Mouse (Mus musculus) forebrain, embryonic 10.5 days (tissue): Measurements from ENCODE around the gene Iqcg. TPM values are rescaled to one million over a fixed set of nuclear protein-coding genes. Genes with fewer than 3 reads are reported as not detected.

ENCODE experiments used
- DNase-seq: peaks from one replicate; pipeline ENCODE4 v3.0.0-alpha.2; 2017; ENCODE audit warnings: low spot score; ENCODE audit errors: extremely low spot score
- H3K27ac ChIP-seq: fragments of 300-500 bp; sonication (generic); 2 replicates; pipeline ENCODE4 v1.5.1; 2016; ENCODE audit warnings: mild to moderate bottlenecking
- H3K27me3 ChIP-seq: fragments of 300-500 bp; sonication (generic); 2 replicates; pipeline ENCODE4 v1.6.1; 2016; ENCODE audit warnings: mild to moderate bottlenecking; ENCODE audit not compliant: poor library complexity, severe bottlenecking
- H3K36me3 ChIP-seq: fragments of 300-500 bp; sonication (generic); replicated peaks from 2 replicates; pipeline ENCODE4 v1.6.1; 2016; ENCODE audit warnings: mild to moderate bottlenecking, moderate library complexity
- H3K4me1 ChIP-seq: fragments of 300-500 bp; sonication (generic); 2 replicates; pipeline ENCODE4 v1.6.1; 2016
- H3K4me3 ChIP-seq: fragments of 300-500 bp; sonication (generic); 2 replicates; pipeline ENCODE4 v1.5.1; 2016; ENCODE audit warnings: mild to moderate bottlenecking, moderate library complexity
- H3K9me3 ChIP-seq: fragments of 300-500 bp; sonication (generic); 2 replicates; pipeline ENCODE4 v1.6.1; 2016; ENCODE audit warnings: mild to moderate bottlenecking, moderate library complexity
- WGBS: fragments of 180-500 bp; shearing (Covaris S2); methylation state at CpG from one replicate; pipeline ENCODE4 v1.1.7; 2016; 5-methylcytosine and 5-hydroxymethylcytosine counted together
- polyA plus RNA-seq: library from polyadenylated mRNA; unstranded; fragments of >200 nt; fragmentation: Nextera tagmentation; extraction: Ambion mirVana; gene quantifications from 2 replicates; pipeline ENCODE4 v1.2.1, GENCODE M21; 2016

Gene Iqcg
- polyA plus RNA-seq, 1 experiment from 2014 or later: 3.9 TPM

GRCm38 (mm10) chr16:33043268-33043667 lies 12.8 kb downstream of the Iqcg start:
- no peak for DNase-seq
- no peak overlapping the region for H3K4me3 ChIP-seq
- no peak overlapping the region for H3K27ac ChIP-seq
- no peaks in the 10 kb centered on the region for H3K27me3 ChIP-seq
- whole genome bisulfite sequencing: 75% methylated on average over 2 of the region's 2 CpGs
- no peaks in the 10 kb centered on the region for H3K36me3 ChIP-seq
- H3K9me3 ChIP-seq: no peaks in the 10 kb centered on the region
- no peaks in the 10 kb centered on the region for H3K4me1 ChIP-seq

DNA sequence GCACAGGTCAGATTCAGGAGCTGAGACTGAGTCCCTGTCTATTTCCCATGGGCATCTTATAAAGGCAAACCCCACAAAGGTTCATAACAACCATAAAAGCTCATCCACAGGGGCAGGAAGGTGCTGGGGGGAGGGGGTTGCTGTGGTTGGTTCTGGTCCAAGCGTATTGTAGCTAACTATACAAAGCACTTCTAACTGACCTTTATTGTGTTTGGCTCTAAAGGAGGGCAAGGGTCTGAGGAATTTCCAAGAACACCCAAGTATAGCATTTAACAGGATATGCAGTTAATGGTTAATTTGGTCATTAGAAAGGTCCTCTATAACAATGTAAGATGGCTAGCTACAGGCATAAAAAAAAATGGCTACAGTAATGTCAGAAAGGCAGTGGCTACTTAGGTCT lies 13.3 kb downstream of the Iqcg start:
- Histone ChIP-seq H3K4me1 (no peaks in the 10 kb centered on the region), H3K27ac (no peak overlapping the region), H3K36me3 (no peaks in the 10 kb centered on the region), H3K27me3 (no peaks in the 10 kb centered on the region), H3K9me3 (no peaks in the 10 kb centered on the region), H3K4me3 (no peak overlapping the region)
- DNase-seq: no peak
- WGBS: 88% methylated on average over 1 of the region's 1 CpGs

- 89% methylated on average over 4 of the region's 4 CpGs for WGBS
- Histone ChIP-seq H3K4me1 (no peaks in the 10 kb centered on the region), H3K36me3 (no peaks in the 10 kb centered on the region)
These were observed 20.0 kb downstream of the Iqcg start for GRCm38 (mm10) chr16:33036006-33036405.

DNA sequence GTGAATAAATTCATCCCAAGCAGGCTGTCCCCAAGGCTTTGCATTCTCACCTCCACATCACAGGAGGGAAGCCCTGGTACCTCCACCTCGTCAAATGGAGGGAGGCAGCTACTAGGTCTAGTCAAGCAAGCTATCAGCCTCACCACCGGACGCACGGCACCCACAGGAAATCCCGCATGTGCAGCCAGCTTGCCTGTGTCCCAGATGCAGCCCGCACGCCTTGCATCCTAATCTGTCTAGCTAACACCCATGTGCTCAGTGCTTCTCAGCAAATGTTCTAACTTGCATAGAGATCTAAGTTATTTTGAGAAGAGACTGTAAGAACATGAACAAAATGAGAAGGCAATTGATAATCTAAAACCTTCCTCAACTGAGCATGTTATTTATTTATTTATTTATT lies 29.7 kb downstream of the Iqcg start:
- H3K4me1 ChIP-seq: no peaks in the 10 kb centered on the region
- H3K27ac ChIP-seq: no peak overlapping the region
- no peaks in the 10 kb centered on the region for H3K9me3 ChIP-seq
- DNase-seq: no peak
- no peaks in the 10 kb centered on the region for H3K36me3 ChIP-seq
- H3K4me3 ChIP-seq: no peak overlapping the region
- no peaks in the 10 kb centered on the region for H3K27me3 ChIP-seq
- 94% methylated on average over 7 of the region's 7 CpGs for WGBS

More at GRCm38 (mm10) chr16:33036006-33036405, 20.0 kb downstream of the Iqcg start:
- Histone ChIP-seq H3K9me3 (no peaks in the 10 kb centered on the region), H3K27ac (no peak overlapping the region), H3K4me3 (no peak overlapping the region), H3K27me3 (no peaks in the 10 kb centered on the region)
- DNase-seq: no peak

GRCm38 (mm10) chr16:33024456-33025104 lies 31.4 kb downstream of the Iqcg start:
- no peaks in the 10 kb centered on the region for H3K36me3 ChIP-seq
- no peaks in the 10 kb centered on the region for H3K4me1 ChIP-seq
- no peak for DNase-seq
- H3K27ac ChIP-seq: no peak overlapping the region
- H3K4me3 ChIP-seq: no peak overlapping the region
- no peaks in the 10 kb centered on the region for H3K27me3 ChIP-seq
- H3K9me3 ChIP-seq: no peaks in the 10 kb centered on the region
- WGBS: 85% methylated on average over 8 of the region's 8 CpGs

DNA sequence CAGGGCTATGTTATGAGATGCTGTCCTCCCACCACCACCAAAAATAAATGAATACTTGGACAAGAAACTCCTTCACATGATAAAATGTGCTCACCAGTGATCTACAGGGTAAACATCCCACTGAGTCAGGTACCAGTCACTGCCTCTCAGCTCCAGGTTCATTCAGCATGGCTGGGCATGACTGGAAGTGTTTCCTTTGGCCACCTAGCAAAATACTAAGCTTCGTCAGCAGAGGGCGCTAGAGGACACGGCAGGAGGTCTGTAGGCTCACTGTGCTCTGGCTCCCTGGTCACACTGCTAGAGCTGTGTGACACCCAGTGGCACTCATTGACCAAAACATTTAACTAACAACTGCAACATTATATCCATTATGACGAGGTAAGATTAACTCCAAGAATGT lies 32.3 kb downstream of the Iqcg start:
- H3K27me3 ChIP-seq: no peaks in the 10 kb centered on the region
- no peaks in the 10 kb centered on the region for H3K4me1 ChIP-seq
- no peak overlapping the region for H3K27ac ChIP-seq
- 7% methylated on average over 4 of the region's 4 CpGs for WGBS
- no peaks in the 10 kb centered on the region for H3K9me3 ChIP-seq
- H3K36me3 ChIP-seq: no peaks in the 10 kb centered on the region
- DNase-seq: peak; percentile 78
- H3K4me3 ChIP-seq: no peak overlapping the region

- Histone ChIP-seq H3K4me3 (no peak overlapping the region), H3K9me3 (no peaks in the 10 kb centered on the region), H3K27me3 (no peaks in the 10 kb centered on the region), H3K27ac (no peak overlapping the region), H3K36me3 (peaks cover 6% of the 10 kb centered on the region; the same call in 1 of the 2 replicates), H3K4me1 (no peaks in the 10 kb centered on the region)
- DNase-seq: no peak
- WGBS: 86% methylated on average over 3 of the region's 3 CpGs
These were observed 34.6 kb downstream of the Iqcg start for GRCm38 (mm10) chr16:33021381-33021780.

DNA sequence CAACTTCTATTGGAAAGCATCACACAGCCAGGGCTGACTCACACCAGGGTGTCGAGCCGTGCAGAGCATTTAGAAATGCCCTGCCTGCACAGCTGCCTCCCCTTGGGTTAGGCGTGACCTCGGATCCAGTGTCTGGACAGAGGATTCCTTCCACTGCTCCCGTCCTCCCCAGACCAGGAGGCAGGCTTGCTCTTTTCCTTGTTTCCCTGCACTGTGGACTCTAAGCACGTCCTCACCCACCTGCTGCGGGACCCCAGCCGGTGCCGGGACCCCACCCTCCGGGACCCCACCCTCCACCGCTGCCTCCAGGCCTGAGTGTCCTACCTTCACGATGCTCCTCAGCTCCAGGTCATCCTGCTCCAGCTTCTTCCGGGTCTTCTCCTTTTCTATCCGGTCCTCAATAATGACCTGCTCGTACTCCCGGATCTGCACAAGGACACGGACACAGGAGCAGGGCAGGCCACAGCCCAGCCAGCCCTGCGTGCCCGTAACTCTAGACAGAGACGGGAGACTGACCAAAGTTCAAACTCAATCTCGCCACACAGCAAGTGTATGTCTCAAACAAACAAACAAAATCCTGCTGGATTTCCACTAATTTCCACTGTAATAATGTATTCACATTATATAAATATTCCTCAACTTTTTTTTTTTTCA lies 36.8 kb downstream of the Iqcg start:
- Histone ChIP-seq H3K27me3 (no peaks in the 10 kb centered on the region), H3K36me3 (peaks cover 17% of the 10 kb centered on the region), H3K9me3 (no peaks in the 10 kb centered on the region), H3K4me1 (no peaks in the 10 kb centered on the region), H3K27ac (no peak overlapping the region), H3K4me3 (no peak overlapping the region)
- 85% methylated on average over 21 of the region's 21 CpGs for WGBS
- no peak for DNase-seq

- Histone ChIP-seq H3K27me3 (no peaks in the 10 kb centered on the region), H3K9me3 (no peaks in the 10 kb centered on the region), H3K36me3 (peaks cover 31% of the 10 kb centered on the region), H3K4me3 (no peak overlapping the region), H3K27ac (no peak overlapping the region), H3K4me1 (no peaks in the 10 kb centered on the region)
- WGBS: 90% methylated on average over 5 of the region's 5 CpGs
- DNase-seq: no peak
These were observed 38.2 kb downstream of the Iqcg start for GRCm38 (mm10) chr16:33017677-33018349.

DNA sequence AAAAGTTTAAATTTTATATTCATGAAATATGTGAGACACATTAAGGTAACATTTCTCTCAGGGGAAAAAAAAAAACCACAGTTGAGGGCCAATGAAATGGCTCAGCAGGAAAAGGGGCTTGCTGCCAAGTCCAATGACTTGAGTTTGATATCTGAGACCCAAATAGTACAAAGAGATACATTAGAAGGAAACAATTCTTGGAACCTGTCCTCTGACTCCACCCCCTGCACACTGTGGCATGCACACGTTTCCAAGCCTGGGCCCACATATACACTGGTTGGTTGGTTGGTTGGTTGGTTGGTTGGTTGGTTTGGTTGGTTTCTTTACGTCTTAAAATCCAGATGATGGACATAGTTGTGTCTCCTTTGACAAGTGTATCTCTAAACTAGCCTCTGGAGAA lies 40.0 kb downstream of the Iqcg start:
- Histone ChIP-seq H3K27ac (no peak overlapping the region), H3K36me3 (peaks cover 43% of the 10 kb centered on the region), H3K4me1 (no peaks in the 10 kb centered on the region), H3K4me3 (no peak overlapping the region), H3K9me3 (no peaks in the 10 kb centered on the region), H3K27me3 (no peaks in the 10 kb centered on the region)
- 89% methylated on average over 2 of the region's 2 CpGs for WGBS
- no peak for DNase-seq

DNA sequence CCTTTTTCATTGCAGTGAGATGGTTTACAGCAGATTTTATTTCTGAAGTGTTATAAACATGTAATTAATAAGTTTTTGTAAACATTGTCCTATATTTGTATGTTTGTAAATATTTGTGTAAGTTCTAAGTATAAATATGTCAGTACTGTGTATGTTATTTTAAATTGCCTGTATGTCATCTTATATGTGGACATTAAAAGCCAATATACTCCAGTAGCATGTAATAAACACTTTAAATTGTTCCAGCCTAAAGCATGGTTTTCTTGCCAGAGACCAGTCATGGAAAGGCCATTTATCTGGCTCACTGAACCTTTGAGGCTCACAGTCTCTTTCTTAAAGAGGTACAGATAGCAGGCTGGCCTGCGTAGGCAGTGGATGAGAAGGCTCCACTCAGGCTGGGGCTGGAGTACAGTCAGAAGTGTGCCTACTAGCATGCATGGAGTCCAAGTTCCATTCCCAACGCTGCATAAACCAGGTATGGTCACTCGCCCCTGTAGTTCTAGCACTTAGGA lies 40.6 kb downstream of the Iqcg start:
- 93% methylated on average over 3 of the region's 3 CpGs for WGBS

GRCm38 (mm10) chr16:33014921-33015320 lies 41.1 kb downstream of the Iqcg start:
- H3K27ac ChIP-seq: no peak overlapping the region
- DNase-seq: no peak
- H3K27me3 ChIP-seq: no peaks in the 10 kb centered on the region
- no peaks in the 10 kb centered on the region for H3K4me1 ChIP-seq
- 95% methylated on average over 1 of the region's 1 CpGs for WGBS
- no peaks in the 10 kb centered on the region for H3K9me3 ChIP-seq
- H3K36me3 ChIP-seq: peaks cover 52% of the 10 kb centered on the region
- H3K4me3 ChIP-seq: no peak overlapping the region

More for the DNA sequence above, 40.6 kb downstream of the Iqcg start:
- Histone ChIP-seq H3K4me1 (no peaks in the 10 kb centered on the region), H3K36me3 (peaks cover 47% of the 10 kb centered on the region), H3K4me3 (no peak overlapping the region), H3K9me3 (no peaks in the 10 kb centered on the region), H3K27ac (no peak overlapping the region), H3K27me3 (no peaks in the 10 kb centered on the region)
- DNase-seq: no peak

- DNase-seq: no peak
- Histone ChIP-seq H3K9me3 (no peaks in the 10 kb centered on the region), H3K36me3 (peaks cover 63% of the 10 kb centered on the region), H3K27ac (no peak overlapping the region), H3K4me1 (no peaks in the 10 kb centered on the region), H3K4me3 (no peak overlapping the region), H3K27me3 (no peaks in the 10 kb centered on the region)
- 96% methylated on average over 5 of the region's 5 CpGs for WGBS
These were observed 42.2 kb downstream of the Iqcg start for GRCm38 (mm10) chr16:33013801-33014200.
